Mouse (Mus musculus) layer of hippocampus, adult 2 months (tissue): ENCODE measurements at regions not wholly inside any gene's neighbourhood (a gene's known extent, or its start where the extent isn't known, plus 50 kb on each side); places are given as distances from the start of the nearest gene placed in this dataset.

Source experiments
- DNase-seq, 2 experiments: peaks; one replicate each; pipeline ENCODE4 v3.0.0; 2022; ENCODE audit warnings: low spot score in 2 of 2
- H3K27ac ChIP-seq: fragments of 200-600 bp; 2 replicates; pipeline ENCODE4 v1.8.1; 2022
- H3K4me3 ChIP-seq: fragments of 200-600 bp; 2 replicates; pipeline ENCODE4 v1.8.1; 2022; ENCODE audit warnings: mild to moderate bottlenecking
- CTCF ChIP-seq: fragments of 200-600 bp; conservative IDR thresholded peaks from 2 replicates; pipeline ENCODE4 v1.8.1; 2022; ENCODE audit warnings: antibody characterized with exemption, mild to moderate bottlenecking, moderate library complexity

DNA sequence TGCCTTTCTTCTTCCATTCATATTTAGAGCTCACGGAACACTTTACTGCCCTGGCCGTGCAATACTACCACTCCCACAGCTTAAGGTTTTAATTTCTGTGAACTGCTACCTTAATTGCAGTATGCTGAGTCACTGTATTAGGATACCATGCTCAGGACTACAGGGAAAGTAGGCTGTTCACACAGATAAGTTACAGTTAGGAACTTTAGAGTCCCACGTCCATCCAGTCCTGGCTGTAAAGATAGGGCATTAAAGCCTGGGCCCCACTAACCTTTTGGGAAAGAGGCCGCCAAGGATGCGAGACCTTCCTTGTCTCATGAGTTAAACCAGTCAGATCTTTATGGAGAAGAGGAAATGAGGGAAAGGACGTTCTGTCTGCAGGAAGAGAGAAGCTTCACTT lies 574.6 kb downstream of the Stpg2 start:
- H3K27ac ChIP-seq, result no peak overlapping the region
- TF ChIP-seq CTCF, result no peak
- no peak overlapping the region for H3K4me3 ChIP-seq
- DNase-seq, result no peak

DNA sequence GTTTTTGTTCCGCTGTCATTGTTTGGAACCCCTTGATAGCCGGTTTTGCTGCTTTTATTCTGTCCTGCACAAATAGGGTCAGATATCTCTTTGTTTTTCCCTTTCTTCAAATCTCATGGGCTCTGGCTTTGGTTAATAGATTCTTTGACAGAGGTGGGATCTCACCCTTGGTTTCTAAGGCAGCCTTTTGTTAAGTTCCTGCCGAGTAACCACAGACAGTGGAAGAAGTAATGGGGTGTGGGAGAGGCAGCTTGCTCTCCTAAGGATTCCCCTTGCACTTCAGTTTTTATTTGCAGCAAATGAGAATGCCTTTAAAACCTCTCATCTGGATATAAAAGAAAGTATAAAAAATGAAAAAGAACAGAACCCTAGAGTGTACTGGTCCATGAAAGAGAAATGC lies 577.9 kb downstream of the Stpg2 start:
- no peak for DNase-seq
- Histone ChIP-seq H3K27ac (no peak overlapping the region), H3K4me3 (no peak overlapping the region)
- TF ChIP-seq CTCF, result no peak

DNA sequence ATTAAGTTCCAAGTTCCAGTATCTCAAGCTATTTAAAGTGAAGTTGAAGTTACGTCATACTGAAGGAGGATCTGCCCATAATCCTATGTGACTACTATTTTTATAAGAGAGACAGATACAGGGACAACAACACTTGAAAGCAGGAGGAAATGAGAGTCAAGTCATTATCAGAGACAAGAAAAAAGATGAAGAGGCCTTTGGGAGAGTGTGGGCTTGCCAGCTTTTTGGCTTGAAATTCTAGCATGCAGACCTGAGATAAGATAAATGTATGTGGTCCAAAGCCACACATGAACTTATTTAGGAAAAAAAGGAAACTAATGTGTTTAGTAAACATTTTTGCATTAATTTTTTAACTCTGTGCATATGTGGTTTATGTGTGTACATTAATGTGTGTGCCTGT lies 581.0 kb downstream of the Stpg2 start:
- no peak for TF ChIP-seq CTCF
- no peak overlapping the region for H3K27ac ChIP-seq
- H3K4me3 ChIP-seq, result no peak overlapping the region
- DNase-seq, result no peak

DNA sequence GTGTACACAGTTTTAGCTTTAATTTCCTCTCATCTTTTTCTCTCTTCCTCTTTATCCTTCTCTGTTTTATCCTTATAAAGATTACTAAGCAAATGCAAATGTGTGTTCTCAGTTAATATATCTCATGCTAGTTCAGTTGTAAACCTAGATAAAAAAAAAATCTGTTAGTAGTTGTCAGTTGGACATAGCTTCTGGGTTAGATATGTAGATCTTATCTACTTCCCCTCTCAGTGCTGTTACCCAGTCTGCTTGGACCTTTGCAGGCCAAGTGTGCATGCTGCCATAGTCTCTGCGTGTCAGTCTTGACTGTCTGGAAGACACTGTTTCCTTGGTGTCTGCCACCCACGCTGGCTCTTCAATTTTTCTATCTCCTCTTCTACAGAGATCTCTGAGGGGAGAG lies 583.4 kb downstream of the Stpg2 start:
- Histone ChIP-seq H3K4me3 (no peak overlapping the region), H3K27ac (no peak overlapping the region)
- TF ChIP-seq CTCF, result no peak
- no peak for DNase-seq

DNA sequence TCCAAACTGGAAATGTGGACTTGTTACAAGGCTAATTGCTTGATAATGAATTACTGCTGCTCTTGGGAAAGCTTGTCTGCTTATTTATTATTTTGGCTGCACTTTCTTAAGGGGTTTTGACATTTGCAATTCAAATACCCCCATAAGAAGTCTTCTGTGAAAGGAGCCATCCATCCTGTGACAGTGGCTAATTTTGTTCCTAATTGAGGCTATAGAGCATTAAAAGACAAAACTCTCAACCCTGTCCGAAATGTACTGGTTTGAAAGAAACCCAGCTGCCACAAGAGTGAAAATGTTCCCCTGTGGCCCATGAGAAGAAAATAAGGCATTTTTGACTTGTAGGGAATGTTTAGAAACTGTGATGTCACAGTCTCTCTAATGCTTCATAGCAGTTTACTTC lies 591.2 kb downstream of the Stpg2 start:
- no peak for DNase-seq
- no peak overlapping the region for H3K4me3 ChIP-seq
- H3K27ac ChIP-seq, result no peak overlapping the region
- no peak for TF ChIP-seq CTCF

DNA sequence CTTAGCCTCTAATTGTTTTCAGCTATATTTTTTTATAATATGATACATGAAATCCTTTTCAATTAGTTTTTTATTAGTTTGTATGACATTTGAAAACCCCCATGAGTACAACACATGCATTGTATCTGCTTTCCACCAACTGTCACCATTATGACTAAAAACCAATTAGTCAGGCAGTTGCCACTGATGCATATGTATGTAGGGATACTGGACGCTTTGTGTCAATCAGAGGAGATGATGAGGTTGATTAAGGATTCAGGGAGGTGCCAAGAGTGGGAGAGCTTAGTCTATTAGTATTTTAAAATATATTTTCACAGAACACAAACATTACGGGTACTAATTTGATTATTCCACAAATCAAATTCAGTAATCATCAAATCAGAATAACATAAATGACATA lies 593.6 kb downstream of the Stpg2 start:
- DNase-seq, result no peak
- Histone ChIP-seq H3K4me3 (no peak overlapping the region), H3K27ac (no peak overlapping the region)
- TF ChIP-seq CTCF, result no peak

DNA sequence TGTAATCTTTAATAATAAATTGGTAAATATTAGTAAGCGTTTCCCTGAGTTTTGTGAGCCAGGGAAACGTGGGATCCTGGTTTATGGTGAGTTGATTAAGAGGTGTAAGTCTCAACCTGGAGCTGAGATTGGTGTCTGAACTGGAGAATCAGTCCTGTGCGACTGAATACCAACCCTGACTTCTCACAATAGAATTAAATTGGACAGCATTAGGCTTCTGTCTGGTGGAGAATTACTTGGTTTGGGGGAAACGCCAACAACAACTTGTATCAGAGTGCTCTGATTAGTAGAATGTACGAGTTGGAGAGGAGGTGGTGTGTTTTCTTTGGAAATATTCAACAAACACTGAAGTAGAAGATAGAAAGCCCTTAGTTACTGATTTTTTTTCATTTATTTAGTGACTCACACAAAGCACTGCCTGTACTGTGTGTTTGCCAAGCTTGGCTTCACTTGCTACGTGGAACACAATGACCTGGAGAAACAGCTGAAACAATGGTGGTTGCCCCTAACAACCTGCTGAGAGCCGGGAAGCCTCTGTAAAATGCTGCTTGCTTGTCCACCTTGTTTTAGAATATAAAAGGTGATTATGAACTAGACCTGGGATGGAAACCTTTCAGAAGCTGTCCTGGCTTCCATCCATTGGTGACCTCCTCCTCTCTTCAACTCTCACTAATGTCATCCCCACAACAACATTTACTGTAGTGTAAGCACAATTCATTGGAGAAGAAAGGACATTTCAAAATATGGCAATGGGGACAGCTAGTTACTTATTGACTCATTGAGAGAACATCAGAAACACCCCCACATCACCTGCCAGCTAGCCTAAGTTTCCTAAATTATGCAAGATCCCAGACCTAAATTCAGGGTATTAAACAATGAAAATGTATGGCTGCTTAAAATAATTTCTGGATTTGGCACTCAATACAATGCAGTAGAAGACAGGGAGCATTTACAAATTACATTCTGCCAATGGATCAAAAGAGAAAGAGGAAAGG lies 597.5 kb downstream of the Stpg2 start:
- DNase-seq, result peak; percentile 42 to 46
- Histone ChIP-seq H3K4me3 (no peak overlapping the region), H3K27ac (peak overlapping the region; percentile 73)
- no peak for TF ChIP-seq CTCF

DNA sequence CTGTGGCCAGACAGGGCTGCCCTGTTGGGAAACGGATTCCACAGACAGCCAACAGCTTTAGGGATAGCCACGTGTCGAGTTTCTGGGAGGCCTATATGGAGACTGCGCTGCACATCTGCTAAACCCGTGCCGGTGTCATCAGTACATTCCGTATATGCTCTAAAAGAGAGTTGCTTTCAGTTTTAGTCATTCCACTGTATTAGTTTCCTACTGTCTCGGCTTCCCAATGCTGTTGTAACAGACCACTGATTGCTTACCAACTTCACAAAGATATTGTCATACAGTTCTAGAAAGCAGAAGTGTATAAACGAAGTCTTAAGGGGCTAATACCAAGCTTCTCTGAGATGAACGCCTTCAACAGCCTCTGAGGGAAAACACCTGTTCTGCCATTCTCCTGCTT lies 622.5 kb downstream of the Stpg2 start:
- no peak overlapping the region for H3K27ac ChIP-seq
- DNase-seq, result no peak
- H3K4me3 ChIP-seq, result no peak overlapping the region
- no peak for TF ChIP-seq CTCF

DNA sequence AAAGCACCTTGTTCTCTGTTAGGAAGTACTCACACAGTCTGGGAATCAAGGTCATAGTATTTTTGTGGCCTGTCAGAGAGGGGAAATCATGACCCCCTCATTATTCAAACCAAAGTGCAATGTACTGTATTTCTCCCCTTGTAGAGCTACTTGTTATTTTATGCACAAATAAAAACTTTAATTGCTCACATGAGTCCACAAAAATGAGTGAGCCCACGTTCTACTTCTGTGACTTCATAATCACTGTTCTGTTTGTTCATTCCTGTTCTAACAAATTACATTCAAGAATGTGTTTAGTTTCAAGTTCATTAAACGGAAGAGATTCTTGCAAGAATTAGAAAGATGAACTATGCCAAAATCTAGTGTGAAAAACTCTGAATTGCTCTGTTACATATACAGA lies 623.1 kb downstream of the Stpg2 start:
- no peak for DNase-seq
- Histone ChIP-seq H3K27ac (no peak overlapping the region), H3K4me3 (no peak overlapping the region)
- TF ChIP-seq CTCF, result no peak

DNA sequence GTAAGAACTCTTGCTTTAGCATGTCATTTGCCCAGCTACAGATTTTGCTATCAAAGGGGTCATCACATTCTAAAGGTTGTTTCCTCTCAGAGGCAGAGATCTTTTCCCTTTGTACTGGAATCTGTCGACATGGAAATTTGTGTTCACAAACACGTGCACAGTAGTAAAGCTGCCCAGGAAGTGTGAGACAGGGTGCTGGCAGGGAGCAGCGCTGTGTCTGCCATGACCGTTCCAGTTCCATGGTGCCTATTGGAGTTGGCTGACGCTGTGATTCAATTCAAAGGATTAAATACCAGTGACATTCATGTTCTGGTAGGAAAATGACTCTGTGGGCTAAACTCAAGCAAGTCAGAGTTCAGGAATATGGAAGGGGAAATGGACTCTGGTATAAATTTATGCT lies 627.1 kb downstream of the Stpg2 start:
- Histone ChIP-seq H3K27ac (no peak overlapping the region), H3K4me3 (no peak overlapping the region)
- DNase-seq, result no peak
- TF ChIP-seq CTCF, result no peak

DNA sequence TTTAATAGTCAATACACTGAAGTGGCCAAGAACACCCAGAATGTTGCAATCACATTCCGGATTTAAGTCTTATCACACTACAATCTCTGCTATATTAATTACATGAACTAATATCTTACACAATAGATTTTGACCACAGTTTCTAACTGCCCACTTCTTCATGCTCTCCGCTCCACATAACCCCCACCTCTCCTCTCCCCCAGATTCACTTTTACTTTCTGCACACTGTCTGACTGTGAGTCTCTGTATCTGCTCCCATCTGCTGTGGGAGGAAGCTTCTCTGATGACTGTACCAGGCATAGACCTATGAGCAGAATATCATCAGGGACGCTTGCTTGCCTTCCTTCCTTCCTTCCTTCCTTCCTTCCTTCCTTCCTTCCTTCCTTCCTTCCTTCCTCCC lies 636.5 kb downstream of the Stpg2 start:
- no peak for TF ChIP-seq CTCF
- H3K27ac ChIP-seq, result no peak overlapping the region
- no peak overlapping the region for H3K4me3 ChIP-seq
- no peak for DNase-seq

DNA sequence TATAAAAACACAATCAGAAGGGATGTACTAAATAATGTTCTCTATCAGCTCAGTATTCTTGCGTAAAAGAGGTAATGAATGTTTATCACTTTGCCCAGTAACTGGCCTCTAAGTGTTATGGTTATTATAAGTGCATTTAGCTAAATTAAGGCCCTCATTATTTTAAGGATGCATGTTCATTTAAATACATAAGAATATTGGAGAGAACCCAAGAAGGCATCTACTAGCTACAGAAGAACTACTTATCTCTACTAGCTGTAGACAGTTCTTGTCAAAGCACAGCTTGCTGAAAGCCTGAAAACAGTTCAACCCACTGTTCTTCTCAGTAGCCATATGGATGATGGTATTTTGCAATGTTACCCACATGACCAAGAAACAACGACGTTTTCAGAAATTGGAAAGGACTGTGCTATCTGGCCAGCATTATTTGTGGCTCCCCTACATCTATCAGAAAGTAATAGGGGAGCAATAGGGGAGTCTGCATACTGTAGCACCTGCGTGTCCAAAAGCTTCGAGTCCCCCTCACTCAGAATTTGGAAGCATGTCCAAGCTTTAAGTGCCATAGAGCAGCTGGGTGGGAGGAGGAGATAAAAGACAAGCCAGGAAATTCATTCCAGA lies 637.6 kb downstream of the Stpg2 start:
- no peak for TF ChIP-seq CTCF
- peak in 1 of 2 experiments; percentile 24 for DNase-seq
- H3K4me3 ChIP-seq, result no peak overlapping the region
- H3K27ac ChIP-seq, result peak overlapping the region; percentile 59

DNA sequence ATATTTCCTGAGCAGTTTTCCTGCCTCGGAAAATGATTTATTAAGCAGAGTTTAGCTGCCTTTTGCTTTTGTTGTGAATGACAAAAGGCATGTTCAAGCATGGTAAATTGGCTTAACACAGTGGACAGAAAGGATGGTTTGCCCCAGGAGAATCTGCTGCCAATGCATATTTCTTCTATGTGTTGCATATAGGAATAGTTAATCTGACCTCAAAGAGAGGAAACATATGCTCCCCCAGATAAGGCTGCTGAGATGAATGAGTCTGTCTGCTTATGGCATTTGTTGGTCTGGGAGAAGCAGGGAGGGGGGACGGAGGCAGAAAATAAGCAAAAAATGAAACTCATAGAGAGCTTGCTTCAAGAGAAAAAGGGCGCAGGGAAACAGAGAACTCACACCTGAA lies 638.9 kb downstream of the Stpg2 start:
- Histone ChIP-seq H3K27ac (no peak overlapping the region), H3K4me3 (no peak overlapping the region)
- no peak for DNase-seq
- no peak for TF ChIP-seq CTCF

DNA sequence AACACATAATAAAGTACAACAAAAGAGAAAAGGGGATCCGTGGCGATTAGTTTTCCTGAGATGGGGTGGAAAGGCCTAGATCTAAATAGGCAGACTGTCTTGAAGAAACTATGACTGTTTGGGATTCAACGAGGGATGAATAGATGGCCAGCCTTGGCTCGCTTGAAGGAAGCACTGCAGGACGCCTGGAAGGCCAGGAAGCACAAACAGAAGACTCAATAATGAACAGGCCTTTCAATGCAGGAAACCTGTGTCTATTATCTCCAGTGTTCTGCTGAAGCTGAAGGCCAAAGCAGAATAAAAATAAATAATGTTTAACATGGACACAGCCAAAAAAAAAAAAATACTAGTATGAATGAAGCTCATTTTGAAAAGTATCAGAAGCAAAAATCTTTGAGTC lies 642.3 kb downstream of the Stpg2 start:
- H3K4me3 ChIP-seq, result no peak overlapping the region
- TF ChIP-seq CTCF, result no peak

More for the DNA sequence above, 642.3 kb downstream of the Stpg2 start:
- H3K27ac ChIP-seq, result no peak overlapping the region
- no peak for DNase-seq
